Mouse (Mus musculus) adrenal gland, adult (tissue): ENCODE measurements around the gene Ppm1l.
"Not testable (repeated sequence)": the region's sequence is repeated elsewhere in the genome, so short reads cannot be mapped to it uniquely, and the experiment has no call there.

Source experiments
- DNase-seq, 2 experiments: peaks; one replicate each; pipeline ENCODE4 v3.0.0; 2022 to 2023; ENCODE audit warnings: low spot score in 1 of 2; ENCODE audit not compliant: inconsistent age in 2 of 2

The Ppm1l gene

GRCm38 (mm10) chr3:69367916-69368315 is 51.3 kb downstream of the Ppm1l start:
- DNase-seq: no peak

- no peak for DNase-seq
Measured at GRCm38 (mm10) chr3:69372731-69373130, 56.1 kb downstream of the Ppm1l start.

GRCm38 (mm10) chr3:69373544-69374306 is 57.1 kb downstream of the Ppm1l start:
- no peak for DNase-seq

DNA sequence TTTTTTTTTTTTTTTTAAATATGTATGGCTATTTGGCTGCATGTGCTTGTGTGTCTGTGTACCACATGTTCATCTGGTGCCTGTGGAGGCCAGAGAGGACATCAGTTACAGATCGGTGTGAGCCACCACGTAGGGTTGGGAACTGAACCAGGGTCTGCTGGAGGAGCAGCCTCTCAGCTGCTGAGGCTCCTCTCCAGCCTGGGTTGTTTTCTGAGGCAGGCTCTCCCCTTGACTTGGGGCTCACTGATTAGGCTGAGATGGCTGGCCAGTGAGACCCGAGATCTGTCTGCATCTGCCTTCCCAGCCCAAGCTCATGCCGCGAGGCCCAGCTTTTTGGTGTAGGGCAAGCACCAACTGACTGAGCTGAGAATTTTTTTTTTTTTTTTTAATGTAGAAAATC is 57.9 kb downstream of the Ppm1l start:
- DNase-seq: no peak

DNA sequence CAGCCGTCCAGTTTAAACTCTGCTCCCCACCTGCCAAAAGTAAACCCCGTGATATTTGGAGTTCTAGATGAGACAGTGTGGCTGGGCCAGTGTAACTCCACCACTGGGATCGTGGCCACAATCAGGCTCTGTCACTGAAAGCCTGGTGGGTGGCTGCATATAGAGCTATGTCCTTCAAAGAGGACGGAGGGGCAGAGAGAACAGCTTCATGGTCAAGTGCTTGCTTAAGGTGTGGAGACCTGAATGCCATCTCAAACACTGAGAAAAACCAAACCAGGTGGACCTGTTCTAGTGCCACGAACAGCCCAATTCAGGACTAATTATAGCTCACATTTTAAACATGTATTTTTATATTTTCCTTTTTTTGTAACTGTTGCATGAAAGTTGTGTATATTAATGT is 58.3 kb downstream of the Ppm1l start:
- DNase-seq: no peak

- DNase-seq: no peak
Measured at GRCm38 (mm10) chr3:69381213-69381612, 64.6 kb downstream of the Ppm1l start.

DNA sequence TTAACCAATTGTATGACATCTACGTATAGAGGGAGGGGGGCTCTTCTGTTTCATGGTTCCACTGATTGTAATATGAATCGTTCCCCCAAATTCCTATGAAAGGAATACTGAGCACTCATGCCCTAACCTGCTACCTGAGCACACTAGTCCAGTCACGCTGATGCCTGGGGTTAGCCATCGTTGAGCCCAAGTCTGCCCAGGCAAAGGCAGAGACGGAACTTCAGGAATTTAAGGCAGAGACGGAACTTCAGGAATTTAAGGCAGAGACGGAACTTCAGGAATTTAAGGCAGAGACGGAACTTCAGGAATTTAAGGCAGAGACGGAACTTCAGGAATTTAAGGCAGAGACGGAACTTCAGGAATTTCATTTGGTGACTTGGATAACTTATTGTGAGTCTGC is 75.2 kb downstream of the Ppm1l start:
- not testable (repeated sequence) for DNase-seq

GRCm38 (mm10) chr3:69392298-69392697 is 75.6 kb downstream of the Ppm1l start:
- no peak for DNase-seq

DNA sequence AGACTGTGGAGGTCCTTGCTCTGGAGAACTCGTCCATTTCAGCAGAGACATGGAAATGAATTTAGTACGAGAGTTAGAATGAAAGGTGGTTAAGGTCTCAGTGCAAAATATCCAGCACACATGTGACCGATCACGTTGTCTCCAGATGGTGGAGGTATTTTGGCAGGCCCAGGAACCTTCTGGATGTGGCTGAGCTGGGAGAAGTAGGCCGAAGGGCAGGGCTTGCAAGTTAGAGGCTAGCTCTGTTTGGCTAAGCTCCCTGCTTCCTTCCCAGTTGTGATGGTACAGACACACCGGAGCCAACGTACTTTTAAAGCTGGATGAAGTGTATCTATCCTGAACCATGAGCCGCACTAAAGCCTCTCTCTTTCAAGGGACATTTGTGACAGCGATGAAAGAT is 76.4 kb downstream of the Ppm1l start:
- DNase-seq: peak in 1 of 2 experiments; percentile 33

DNA sequence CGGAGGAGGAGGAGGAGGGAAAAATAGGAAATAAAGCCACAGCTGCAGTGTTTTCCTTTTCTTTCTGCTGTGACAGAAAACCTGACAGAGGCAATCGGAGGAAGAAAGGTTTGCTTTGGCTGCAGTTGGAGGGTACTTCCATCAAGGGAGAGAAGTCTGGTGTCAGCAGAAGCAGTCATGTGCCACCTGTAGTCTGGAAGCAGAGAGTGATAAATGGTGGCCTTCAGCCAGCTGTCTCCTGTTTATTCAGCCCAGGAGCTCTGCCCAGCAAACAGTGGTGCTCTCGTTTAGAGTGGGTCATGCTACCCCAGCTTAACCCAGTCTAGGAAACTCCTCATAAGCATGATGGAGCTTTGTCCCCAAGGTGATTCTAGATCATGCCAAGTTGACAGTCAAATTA is 77.3 kb downstream of the Ppm1l start:
- DNase-seq: no peak

DNA sequence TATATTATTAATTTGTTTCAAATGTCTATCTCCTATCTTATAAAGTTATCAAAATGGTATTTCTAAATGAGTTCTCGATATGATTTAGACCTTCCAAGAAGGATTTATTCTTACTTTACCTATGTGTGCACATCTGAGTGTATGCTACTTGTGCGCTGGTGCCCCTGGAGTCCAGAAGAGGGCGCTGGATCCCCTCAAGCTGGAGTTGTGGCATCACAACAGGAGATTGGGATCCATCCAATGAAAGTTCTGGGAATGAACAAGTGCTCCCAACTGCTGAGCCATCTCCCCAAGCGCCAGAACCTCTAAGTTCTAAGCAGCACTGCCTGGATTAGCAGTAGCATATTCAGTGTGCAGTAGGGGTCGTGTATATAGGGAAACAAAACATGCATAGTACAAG is 78.4 kb downstream of the Ppm1l start:
- no peak for DNase-seq

- no peak for DNase-seq
Measured at GRCm38 (mm10) chr3:69397733-69398132, 81.1 kb downstream of the Ppm1l start.

DNA sequence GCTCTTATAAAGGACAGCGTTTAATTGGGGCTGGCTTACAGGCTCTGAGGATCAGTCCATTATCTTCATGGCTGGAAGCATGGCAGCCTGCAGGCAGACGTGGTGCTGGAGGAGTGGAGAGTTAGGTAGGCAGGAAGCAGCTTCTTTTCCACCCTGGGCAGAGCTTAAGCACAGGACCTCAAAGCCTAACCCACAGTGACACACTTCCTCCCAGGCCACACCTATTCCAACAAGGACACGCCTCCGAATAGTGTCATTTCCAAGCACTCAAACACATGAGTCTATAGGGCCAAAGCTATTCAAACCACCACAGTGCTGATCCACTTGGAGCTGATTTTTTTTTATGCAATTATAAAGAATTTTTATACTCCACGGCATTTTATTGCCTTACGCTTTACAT is 82.7 kb downstream of the Ppm1l start:
- no peak for DNase-seq

DNA sequence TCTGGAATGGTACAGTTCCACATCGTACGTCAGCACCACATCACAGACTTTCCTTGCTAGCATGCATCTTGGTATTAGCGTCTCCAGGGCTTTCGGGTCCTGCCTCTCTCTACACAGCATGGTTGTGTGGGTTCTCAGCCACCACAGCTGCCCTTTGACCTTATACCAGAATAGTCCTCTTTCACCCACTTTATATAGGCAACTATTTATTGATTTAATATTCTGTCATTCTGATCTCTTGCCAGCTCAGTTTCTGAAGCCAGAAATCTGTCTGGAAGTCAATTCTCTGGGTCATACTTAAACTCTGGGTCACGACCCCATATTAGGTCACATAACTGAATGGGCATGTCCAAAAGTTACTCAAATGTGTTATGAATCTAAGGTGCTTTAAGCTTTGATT is 86.5 kb downstream of the Ppm1l start:
- DNase-seq: no peak

GRCm38 (mm10) chr3:69406210-69406895 is 89.7 kb downstream of the Ppm1l start:
- DNase-seq: no peak

GRCm38 (mm10) chr3:69408064-69408463 is 91.4 kb downstream of the Ppm1l start:
- DNase-seq: no peak

GRCm38 (mm10) chr3:69416112-69416511 is 99.5 kb downstream of the Ppm1l start:
- DNase-seq: no peak

DNA sequence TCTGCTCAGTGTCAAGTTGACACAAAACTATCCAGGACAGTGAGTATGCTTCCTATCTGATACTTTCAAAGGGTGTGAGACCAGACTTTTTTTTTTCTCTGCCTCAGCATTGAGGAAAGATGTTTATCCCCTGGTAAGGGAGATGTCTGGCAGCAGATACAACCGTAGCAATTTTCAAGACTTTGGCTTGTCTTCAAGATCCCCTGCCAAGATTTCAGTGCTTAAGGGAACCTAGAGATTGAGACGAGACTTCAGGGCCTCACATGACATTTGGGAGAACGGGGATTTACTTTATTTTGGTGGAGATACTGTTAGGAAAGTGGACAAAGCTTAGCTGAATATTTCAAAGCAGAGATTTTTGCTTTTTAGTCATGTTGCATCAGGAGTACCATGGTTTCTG is 106.1 kb downstream of the Ppm1l start:
- DNase-seq: no peak

DNA sequence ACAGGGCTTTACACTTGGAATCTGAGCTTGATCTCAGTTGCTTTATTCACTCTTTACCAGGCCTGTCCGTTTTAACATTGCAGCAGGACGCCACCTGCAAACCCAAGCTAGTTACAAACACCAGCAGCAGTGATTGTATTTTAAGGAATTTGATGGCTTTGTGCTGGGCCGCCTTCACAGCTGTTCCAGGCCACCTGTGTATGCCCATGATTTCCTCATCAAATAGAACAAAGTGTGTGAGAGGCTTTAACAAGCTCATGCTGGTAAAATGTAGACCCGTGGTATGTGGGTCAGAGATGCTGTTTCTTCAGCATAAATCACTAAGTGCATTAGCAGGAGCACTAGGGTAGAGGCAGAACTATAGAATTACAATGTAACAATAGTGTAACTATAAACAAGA is 106.7 kb downstream of the Ppm1l start:
- DNase-seq: no peak

DNA sequence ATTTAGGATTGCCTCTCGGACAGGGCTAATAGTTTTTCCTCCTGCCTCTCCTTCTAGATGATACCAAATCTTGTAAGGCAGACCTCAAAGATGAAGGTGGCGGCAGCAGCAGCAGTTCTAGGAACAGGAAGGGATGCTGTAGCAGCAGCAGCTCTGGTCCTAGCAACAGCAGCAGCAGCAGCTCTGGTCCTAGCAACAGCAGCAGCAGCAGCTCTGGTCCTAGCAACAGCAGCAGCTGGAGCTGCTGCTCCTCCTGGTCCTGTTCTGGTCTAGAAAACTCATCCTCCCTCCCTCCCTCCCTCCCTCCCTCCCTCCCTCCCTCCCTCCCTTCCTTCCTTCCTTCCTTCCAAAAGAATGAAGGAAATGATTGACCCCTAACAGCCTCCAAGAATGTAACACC is 108.1 kb downstream of the Ppm1l start:
- not testable (repeated sequence) for DNase-seq

GRCm38 (mm10) chr3:69427259-69427658 is 110.6 kb downstream of the Ppm1l start:
- no peak for DNase-seq

DNA sequence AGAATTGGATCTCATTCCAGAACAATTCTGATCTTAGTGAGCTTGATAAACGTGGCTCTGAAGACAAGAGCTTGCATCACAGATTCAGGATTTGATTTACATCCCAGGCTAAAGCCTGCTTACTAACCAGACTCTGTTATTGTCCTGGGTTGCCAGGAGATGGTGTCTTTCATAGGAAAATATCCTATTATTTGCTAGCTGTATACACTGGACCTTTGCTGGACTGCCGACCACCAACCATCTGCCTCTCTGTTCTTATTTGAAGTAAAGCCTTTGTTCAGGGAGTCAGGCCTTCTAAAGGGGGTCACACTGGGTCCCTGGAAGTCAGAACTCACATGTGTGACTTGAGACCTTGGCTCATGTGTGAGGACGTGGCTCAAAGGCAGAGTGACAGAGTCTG is 111.6 kb downstream of the Ppm1l start:
- no peak for DNase-seq

DNA sequence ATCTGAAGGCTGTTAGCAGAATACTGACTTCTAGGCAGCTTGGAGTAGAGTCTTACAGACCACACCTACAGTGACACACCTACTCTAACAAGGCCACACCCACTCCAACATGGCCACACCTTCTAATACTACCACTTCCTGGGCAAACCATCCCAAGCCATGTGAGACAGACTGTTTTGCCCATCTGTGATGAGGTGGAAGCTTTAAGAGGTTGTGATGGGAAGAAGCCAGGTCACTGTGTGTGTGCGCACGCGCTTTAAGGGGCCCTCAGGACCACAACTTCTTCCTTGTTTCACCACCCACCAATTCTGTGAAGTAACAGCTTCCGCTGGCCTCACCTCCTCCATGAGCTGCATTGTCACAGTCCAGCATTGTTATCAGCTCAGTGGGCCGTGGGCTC is 112.7 kb downstream of the Ppm1l start:
- no peak for DNase-seq
